Mouse (Mus musculus) frontal cortex, postnatal 25 days (tissue): ENCODE measurements around the gene Irf3.
A peak's percentile ranks its signal among the peaks of the same experiment; 100 is the strongest.

Experiments
- DNase-seq, 2 experiments: peaks; one replicate each; pipeline ENCODE4 v3.0.0; 2022; ENCODE audit warnings: low spot score in 2 of 2

Irf3 gene

DNA sequence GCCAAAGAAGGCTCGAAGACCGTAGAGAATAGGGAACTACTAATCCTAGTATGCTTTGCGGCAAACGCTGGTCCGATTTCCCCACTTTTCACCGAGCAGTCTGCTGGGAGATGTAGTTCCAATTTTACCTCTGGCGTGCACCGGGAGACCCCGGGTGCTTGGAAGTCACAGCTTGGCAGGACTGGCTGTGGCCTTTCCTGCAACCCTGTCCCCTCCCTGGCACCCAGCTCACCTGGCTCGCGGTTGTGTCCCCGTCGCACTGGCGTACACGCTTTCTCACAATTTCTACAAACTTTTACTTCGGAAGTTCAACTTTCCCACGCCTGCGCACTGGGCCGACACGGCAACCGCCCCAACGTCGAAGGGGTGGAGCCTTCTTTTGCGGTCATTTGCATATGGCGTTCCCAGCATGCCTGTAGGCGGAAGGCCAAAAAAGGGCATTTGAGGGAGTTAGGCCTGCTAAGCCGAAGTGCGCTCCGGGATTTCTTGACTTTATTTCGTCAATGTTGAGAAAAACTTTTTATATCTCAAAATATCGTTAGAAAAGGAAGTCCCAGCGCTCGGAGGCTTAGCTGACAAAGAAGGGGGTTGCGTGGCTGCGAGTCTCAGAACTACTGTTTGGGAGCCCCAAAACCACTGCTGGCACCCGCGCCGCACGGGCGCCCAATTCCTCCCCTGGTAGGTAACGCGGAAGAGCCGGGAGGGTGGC lies at the start of gene Irf3:
Gene Irf3, plus strand, starts transcription at position 418 of the 709 bp plus-strand sequence.
- DNase-seq: peak; percentile 91 to 94

GRCm38 (mm10) chr7:44949922-44950321 lies 47.5 kb upstream of the Irf3 start:
- no peak for DNase-seq

GRCm38 (mm10) chr7:44951960-44952359 lies 45.5 kb upstream of the Irf3 start:
- DNase-seq: no peak

GRCm38 (mm10) chr7:44952611-44953306 lies 44.7 kb upstream of the Irf3 start:
- DNase-seq: peak; percentile 57 to 73

DNA sequence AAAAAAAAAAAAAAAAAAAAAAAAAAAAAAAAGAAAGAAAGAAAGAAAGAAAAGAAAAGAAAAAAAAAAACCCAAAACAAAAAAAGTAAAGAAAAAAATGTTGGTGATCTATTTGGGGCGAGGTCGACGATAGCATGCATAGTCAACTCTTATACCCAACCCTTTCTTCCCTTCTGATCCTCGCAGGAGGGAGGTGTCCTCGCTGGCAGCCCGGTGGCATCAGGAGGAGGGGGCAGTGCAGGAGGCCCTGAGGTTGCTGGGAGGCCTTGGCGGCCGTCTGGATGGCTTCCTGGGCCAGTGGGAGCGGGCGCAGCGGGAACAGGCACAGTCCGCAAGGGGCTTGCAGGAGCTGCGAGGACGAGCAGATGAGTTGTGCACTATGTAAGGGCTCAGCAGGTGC lies 43.9 kb upstream of the Irf3 start:
- no peak for DNase-seq

DNA sequence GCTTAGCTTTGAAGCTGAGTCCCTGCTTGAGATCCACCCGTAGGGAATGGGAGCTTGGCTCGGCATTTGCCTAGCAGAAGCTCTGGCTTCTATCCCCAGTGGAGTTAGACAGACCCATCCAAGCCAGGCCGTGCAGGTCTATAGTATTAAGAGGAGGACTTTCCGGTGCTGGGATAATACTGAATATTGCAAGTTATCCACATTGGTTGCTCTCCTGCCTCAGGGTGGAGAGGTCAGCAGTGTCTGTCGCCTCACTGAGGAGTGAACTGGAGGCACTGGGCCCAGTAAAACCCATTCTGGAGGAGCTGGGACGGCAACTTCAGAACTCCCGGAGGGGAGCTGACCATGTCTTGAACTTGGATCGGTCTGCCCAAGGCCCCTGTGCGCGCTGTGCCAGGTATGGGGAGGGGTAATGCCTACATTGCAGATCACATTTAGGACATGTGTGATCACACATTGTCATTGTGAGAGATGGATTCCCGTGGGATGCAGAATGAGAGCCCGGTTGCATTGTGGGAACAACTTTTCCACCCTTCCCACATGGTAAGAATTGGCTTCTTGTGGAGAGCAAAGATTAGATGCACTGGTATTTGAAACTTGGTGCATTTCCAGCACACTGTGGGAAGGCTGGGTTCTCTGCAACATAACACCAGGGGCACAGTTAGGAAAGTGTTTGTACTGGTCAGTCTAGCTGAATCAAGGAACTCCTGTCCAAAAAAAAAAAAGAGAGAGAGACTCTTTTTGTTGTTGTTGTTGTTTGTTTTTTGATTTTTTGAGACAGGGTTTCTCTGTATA lies 43.2 kb upstream of the Irf3 start:
- DNase-seq: no peak

GRCm38 (mm10) chr7:44955628-44956027 lies 41.8 kb upstream of the Irf3 start:
- DNase-seq: no peak

DNA sequence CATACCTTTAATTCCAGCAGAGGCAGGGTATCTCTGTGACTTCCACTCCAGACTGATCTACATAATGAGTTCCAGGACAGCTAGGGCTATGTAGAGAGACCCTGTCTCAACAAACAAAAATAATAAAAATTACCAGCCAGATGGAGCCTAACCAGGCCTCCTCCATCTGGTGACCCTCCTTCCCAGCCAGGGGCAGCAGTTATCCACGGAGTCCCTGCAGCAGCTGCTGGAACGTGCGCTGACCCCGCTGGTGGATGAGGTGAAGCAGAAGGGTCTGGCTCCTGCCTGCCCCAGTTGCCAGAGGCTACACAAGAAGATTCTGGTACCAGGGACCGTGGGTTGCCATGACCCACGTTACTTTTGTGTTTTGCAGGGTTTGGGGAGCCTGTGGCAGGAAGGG lies 41.2 kb upstream of the Irf3 start:
- no peak for DNase-seq

GRCm38 (mm10) chr7:44957183-44957835 lies 40.1 kb upstream of the Irf3 start:
- no peak for DNase-seq

GRCm38 (mm10) chr7:44958208-44958607 lies 39.2 kb upstream of the Irf3 start:
- DNase-seq: no peak

GRCm38 (mm10) chr7:44959281-44959680 lies 38.2 kb upstream of the Irf3 start:
- no peak for DNase-seq

DNA sequence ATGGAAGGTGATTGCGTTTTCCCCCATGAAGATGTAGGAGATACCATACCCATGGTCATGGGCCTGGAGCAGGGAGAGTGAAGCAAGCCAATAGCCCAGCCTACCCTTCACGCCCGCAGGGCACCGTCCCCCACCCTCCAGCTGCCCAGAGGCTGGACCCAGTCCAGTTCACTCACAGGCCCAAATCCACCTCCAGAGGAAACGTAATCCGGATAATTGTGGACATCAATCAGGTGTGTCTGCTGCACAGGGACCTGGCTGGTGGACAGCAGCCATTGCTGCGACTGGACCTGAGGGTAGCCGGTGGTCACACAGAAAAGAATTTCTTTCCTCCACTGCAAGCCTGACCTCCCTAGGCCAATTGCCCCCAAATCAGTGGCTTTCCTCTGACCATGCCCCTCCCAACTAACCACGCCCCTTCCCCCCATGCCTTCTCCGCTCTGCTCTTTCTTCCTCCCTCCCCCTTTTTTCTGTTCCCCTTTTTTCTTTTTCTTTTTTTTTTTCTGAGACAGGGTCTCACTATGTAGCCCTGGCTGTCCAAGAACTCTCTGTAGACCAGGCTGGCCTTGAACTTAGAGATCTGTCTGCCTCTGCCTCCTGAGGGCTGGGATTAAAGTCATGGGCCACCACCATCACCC lies 37.5 kb upstream of the Irf3 start:
- DNase-seq: no peak

DNA sequence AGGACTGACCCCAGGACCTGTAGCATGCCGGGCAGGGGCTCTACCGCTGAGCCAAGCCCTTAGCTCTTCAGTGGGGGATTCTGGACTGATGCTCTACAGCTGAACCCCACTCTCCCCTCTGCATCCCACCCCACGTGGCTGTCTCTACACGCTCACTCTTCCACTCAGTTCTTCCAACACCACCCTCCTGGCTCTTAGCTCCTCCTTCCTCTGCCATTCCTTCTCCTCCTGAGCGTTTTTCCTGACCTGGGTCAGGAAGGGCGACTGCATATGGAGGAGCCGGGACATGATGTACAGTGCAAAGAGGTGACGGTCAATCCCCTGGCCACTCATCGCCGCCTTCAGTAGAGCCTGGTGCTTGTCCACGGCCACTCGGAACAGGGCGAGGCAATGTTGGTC lies 36.9 kb upstream of the Irf3 start:
- no peak for DNase-seq

- no peak for DNase-seq
These were observed 35.1 kb upstream of the Irf3 start for GRCm38 (mm10) chr7:44962337-44962736.

DNA sequence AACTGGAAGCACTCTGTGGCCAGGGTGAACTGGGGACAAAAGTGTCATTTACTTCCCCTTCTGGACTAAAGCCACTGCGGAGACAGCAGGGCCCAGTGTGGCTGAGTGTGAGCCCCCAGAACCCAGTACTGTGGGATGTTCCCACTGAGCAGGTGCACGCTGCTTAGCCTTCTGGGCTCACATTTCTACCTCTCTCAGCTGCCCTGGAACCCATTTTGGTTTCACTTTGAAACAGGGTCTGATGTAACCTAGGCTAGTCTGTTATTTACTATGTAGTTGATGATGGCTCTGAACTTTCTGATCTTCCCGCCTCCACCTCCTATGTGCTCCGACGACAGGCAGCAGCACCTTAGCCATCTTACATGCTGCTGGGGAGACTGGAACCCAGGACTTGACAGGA lies 34.6 kb upstream of the Irf3 start:
- no peak for DNase-seq

GRCm38 (mm10) chr7:44964990-44965389 lies 32.5 kb upstream of the Irf3 start:
- DNase-seq: no peak

GRCm38 (mm10) chr7:44965975-44966374 lies 31.5 kb upstream of the Irf3 start:
- DNase-seq: no peak

DNA sequence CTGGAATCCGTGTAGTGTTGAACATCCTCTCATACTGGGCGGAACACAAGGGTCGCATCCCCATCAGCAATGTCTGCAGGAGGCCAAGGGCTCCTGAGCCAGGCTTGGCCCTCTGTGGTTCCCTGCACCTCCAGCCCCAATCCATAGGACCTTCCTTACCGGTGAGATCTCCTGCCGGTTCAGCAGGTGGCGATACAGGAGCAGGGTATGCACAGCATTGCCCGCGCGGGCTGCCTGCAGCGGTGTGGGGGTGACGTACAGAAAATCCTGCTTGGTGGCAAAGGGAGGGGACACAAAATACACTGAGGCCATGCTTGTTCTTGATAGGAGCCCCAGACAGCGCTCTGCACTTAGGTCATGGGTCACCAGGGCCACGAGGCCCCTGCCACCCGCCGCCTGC lies 30.8 kb upstream of the Irf3 start:
- no peak for DNase-seq

DNA sequence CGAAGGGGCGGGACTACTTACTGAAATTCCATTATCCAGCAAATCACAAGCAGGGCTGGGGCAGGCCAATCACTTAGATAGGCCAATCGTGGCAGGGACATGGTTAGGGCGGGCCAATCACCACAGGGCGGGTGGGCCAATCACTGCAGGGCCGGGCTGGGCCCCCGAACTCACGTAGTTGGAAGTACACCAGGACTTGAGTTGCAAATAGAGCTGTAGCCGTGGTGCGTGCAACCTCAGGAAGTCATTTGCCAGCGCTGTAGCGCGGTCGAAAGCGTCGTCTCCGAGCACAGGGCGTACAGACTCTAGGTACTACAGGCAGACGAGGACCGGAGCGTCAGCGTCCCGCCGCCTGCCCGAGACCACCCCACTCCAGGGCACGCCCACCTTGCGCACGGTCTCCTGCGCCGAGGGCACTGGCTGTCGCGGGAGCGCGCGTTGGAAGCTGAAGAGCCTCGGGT lies 27.2 kb upstream of the Irf3 start:
- DNase-seq: peak; percentile 52 to 67

DNA sequence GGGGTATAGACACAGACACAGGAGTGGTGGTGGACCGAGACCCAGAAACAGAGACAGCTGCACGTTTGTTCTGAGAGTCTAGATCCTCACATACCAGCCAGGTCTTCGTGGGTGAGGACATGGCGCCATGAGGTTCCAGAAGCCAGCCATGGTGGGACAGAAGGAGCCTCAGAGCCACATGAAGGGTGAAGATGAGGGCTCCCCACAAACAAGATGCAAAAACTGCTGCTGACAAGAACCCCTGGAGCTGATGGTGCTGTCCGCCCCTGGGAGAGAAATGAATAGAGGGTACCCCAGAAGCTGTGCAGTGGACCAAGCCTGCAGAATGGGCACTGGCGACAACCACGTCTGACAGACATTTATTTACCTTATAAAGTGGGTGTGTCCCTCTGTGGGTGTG lies 26.3 kb upstream of the Irf3 start:
- DNase-seq: no peak

DNA sequence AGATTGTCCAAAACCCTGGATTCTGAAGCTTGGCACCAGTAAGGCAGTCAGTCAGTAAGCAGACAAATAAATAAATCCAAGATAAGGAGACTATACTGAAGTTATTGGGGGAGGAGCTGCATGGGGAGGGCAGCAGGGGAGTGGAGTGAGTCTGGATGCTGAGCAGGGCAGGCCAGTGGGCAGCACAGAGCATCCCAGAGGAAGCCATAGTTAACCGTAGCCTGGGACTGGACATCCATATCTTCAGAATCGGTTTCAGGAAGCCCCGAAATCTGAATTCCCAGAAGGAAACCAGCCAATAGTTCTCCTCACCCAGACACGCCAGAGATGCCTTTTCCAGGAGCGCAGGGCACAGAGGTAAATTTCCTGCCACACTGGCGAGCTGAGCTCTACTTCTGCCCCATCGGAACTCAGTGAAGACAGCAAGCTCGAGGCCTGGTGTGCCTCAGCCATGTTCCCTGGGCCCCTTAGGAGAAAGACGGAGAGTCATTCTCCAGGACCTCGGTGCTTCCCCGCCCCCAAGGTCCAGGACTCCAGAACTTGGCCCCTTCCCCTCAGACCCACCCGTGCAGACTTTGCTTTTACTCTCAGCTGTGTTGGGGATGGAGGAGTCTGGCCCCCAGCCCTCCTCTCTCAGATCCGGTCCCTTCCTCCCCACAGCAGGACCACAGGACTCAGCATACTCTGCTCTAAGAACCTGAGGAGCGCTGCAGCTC lies 23.9 kb upstream of the Irf3 start:
- no peak for DNase-seq
